Comparison of ENCODE assay signal across 18 mouse cellular contexts in genomic region chr13:113508124-113508728, GRCm38 (mm10).
DNase-seq lines count a peak whose midpoint lies in the region; ATAC-seq and TF ChIP-seq lines count a peak whose summit lies in the region.
"Had no signal": no experiment of that assay in that cellular context is flagged by ENCODE, and none has a peak within 500 bp of the region (broad histone marks: within the 10 kb centered on the region; RNA-seq: fewer than 3 reads in every experiment).

No protein-coding gene starts in this region.

- WGBS in bone marrow, adult 2 months = 21% methylated on average over 11 of the region's 11 CpGs
- 44% methylated on average over 11 of the region's 11 CpGs for WGBS in liver, postnatal 0 days (ENCODE audit: insufficient replicate concordance)

- no peaks in the 10 kb centered on the region for H3K9me3 ChIP-seq in liver, postnatal 0 days (ENCODE audit: low read length)
- H3K9me3 ChIP-seq: embryonic facial prominence, embryonic 15.5 days; forebrain, embryonic 12.5 days; intestine, embryonic 15.5 days; limb, embryonic 12.5 days had no signal

- no peaks in the 10 kb centered on the region for H3K27me3 ChIP-seq in liver, postnatal 0 days (ENCODE audit: insufficient read depth, low read length)
- H3K27me3 ChIP-seq: embryonic facial prominence, embryonic 15.5 days; forebrain, embryonic 12.5 days; intestine, embryonic 15.5 days; limb, embryonic 12.5 days; Patski had no signal

- no peak for TF ChIP-seq EP300 in liver, postnatal 0 days (IDR thresholded peaks at IDR 0.05; ENCODE audit: low read depth)

- peak overlapping the region; percentile 54 for H3K27ac ChIP-seq in bone marrow, adult 2 months (ENCODE audit: control insufficient read depth, insufficient read depth, low read depth, low read length, poor library complexity)
- peak overlapping the region; percentile 65 for H3K27ac ChIP-seq in liver, postnatal 0 days (ENCODE audit: low read depth)
- H3K27ac ChIP-seq: embryonic facial prominence, embryonic 15.5 days; forebrain, embryonic 12.5 days; intestine, embryonic 15.5 days; limb, embryonic 12.5 days had no signal

- no peak for ATAC-seq in liver, postnatal 0 days
- ATAC-seq: intestine, embryonic 15.5 days; Patski had no signal

- H3K9ac ChIP-seq in liver, postnatal 0 days (replicated peaks) = no peak overlapping the region
- H3K9ac ChIP-seq: embryonic facial prominence, embryonic 15.5 days; forebrain, embryonic 12.5 days; intestine, embryonic 15.5 days; limb, embryonic 12.5 days had no signal

- H3K36me3 ChIP-seq in liver, postnatal 0 days (replicated peaks; ENCODE audit: insufficient read depth, low read length) = no peaks in the 10 kb centered on the region
- H3K36me3 ChIP-seq: embryonic facial prominence, embryonic 15.5 days; forebrain, embryonic 12.5 days; intestine, embryonic 15.5 days; limb, embryonic 12.5 days had no signal

- no peak for TF ChIP-seq CTCF in bone marrow, adult 2 months (IDR thresholded peaks at IDR 0.05; ENCODE audit: control insufficient read depth, insufficient read depth, low read length)
- no peak for TF ChIP-seq CTCF in liver, postnatal 0 days (IDR thresholded peaks at IDR 0.05; ENCODE audit: low read depth)

- DNase-seq in cerebellum, postnatal 10 days = peak; percentile 24 to 28
- DNase-seq in cerebellum, adult 11-12 months = no peak
- DNase-seq in kidney, adult 9 months = peak; percentile 26
- no peak for DNase-seq in kidney, postnatal 25 days
- DNase-seq in liver, postnatal 0 days = no peak
- DNase-seq in MN1 (ENCODE audit: low spot score) = no peak
- DNase-seq in ovary, postnatal 14 days (ENCODE audit: low spot score) = no peak
- DNase-seq: cerebellum, adult 18-20 months; kidney, postnatal 10 days; right cerebral cortex, adult 18-20 months; thymus, adult 2 months had no signal

- no peak for TF ChIP-seq POLR2A in bone marrow, adult 2 months (IDR thresholded peaks at IDR 0.05; ENCODE audit: borderline replicate concordance, control insufficient read depth, low read depth, low read length)

- no peak overlapping the region for H3K4me3 ChIP-seq in bone marrow, adult 2 months (replicated peaks; ENCODE audit: control insufficient read depth, low read depth, low read length)
- H3K4me3 ChIP-seq in liver, postnatal 0 days (ENCODE audit: low read depth, low read length) = no peak overlapping the region
- H3K4me3 ChIP-seq: embryonic facial prominence, embryonic 15.5 days; forebrain, embryonic 12.5 days; intestine, embryonic 15.5 days; limb, embryonic 12.5 days; myocyte had no signal

- H3K4me1 ChIP-seq in bone marrow, adult 2 months (ENCODE audit: control insufficient read depth, insufficient read depth, low read length) = peaks cover 2% of the 10 kb centered on the region; the same call in 1 of the 2 replicates
- peaks cover 13% of the 10 kb centered on the region for H3K4me1 ChIP-seq in liver, postnatal 0 days (ENCODE audit: insufficient read depth)
- H3K4me1 ChIP-seq: forebrain, embryonic 12.5 days had no signal

- H3K4me2 ChIP-seq in liver, postnatal 0 days (ENCODE audit: low read depth, low read length) = no peak overlapping the region
- H3K4me2 ChIP-seq: embryonic facial prominence, embryonic 15.5 days; forebrain, embryonic 12.5 days; intestine, embryonic 15.5 days; limb, embryonic 12.5 days had no signal

Comparison
In these comparisons a context has a peak if more than half of its experiments do, and no peak if none do; other contexts are left out.
1. DNase-seq: peak in cerebellum, postnatal 10 days (2 of 2) and kidney, adult 9 months (single experiment); none in cerebellum, adult 11-12 months (single experiment), kidney, postnatal 25 days (0 of 2), liver, postnatal 0 days (single experiment), MN1 (single experiment) and ovary, postnatal 14 days (single experiment).